Mouse (Mus musculus): ENCODE data around the gene Itpr2. TPM values are rescaled to one million over a fixed set of nuclear protein-coding genes. Genes with fewer than 3 reads are reported as not detected.

The Itpr2 gene
- polyA plus RNA-seq, 1 experiment = 2.6 TPM

GRCm38 (mm10) chr6:146392188-146392587 is 109.8 kb downstream of the Itpr2 start:
- H3ac ChIP-seq (ENCODE audit: control insufficient read depth, insufficient read length, low read depth) = no peak overlapping the region
- peaks cover 6% of the 10 kb centered on the region for H3K36me3 ChIP-seq (ENCODE audit: control insufficient read depth, insufficient read depth)
- H3K4me3 ChIP-seq (ENCODE audit: insufficient read depth, poor library complexity, severe bottlenecking) = no peak overlapping the region
- TF ChIP-seq CTCF (IDR thresholded peaks at IDR 0.05; ENCODE audit: control insufficient read depth, insufficient read depth, insufficient read length) = no peak
- TF ChIP-seq MYOG (IDR thresholded peaks at IDR 0.05; ENCODE audit: control insufficient read depth, extremely low read depth, insufficient read length) = no peak
- TF ChIP-seq USF1 (IDR thresholded peaks at IDR 0.05; ENCODE audit: low read depth) = no peak
- no peak for TF ChIP-seq MYOD1 (IDR thresholded peaks at IDR 0.05; ENCODE audit: control insufficient read depth, insufficient read length, low read depth)
- TF ChIP-seq FOSL1 (IDR thresholded peaks at IDR 0.05; ENCODE audit: insufficient read depth, low read length, poor library complexity, severe bottlenecking) = no peak
- no peak for TF ChIP-seq CEBPB (IDR thresholded peaks at IDR 0.05; ENCODE audit: low read depth)
- no peak for TF ChIP-seq MAX (IDR thresholded peaks at IDR 0.05)
- H3K27me3 ChIP-seq (ENCODE audit: control insufficient read depth, insufficient read depth, insufficient read length) = no peaks in the 10 kb centered on the region
- H3K79me2 ChIP-seq (ENCODE audit: control insufficient read depth, insufficient read depth) = no peaks in the 10 kb centered on the region
- no peaks in the 10 kb centered on the region for H3K79me3 ChIP-seq (ENCODE audit: low read depth)

- Histone ChIP-seq H3K27me3 (ENCODE audit: control insufficient read depth, insufficient read depth, insufficient read length) (no peaks in the 10 kb centered on the region), H3K4me3 (ENCODE audit: insufficient read depth, poor library complexity, severe bottlenecking) (no peak overlapping the region), H3ac (ENCODE audit: control insufficient read depth, insufficient read length, low read depth) (no peak overlapping the region), H3K36me3 (ENCODE audit: control insufficient read depth, insufficient read depth) (peaks cover 6% of the 10 kb centered on the region), H3K79me3 (ENCODE audit: low read depth) (no peaks in the 10 kb centered on the region), H3K79me2 (ENCODE audit: control insufficient read depth, insufficient read depth) (no peaks in the 10 kb centered on the region)
- TF ChIP-seq FOSL1 (IDR thresholded peaks at IDR 0.05; ENCODE audit: insufficient read depth, low read length, poor library complexity, severe bottlenecking) (no peak), CTCF (IDR thresholded peaks at IDR 0.05; ENCODE audit: control insufficient read depth, insufficient read depth, insufficient read length) (no peak)
These were observed 111.9 kb downstream of the Itpr2 start for GRCm38 (mm10) chr6:146390159-146390558.

GRCm38 (mm10) chr6:146388010-146388409 is 114.0 kb downstream of the Itpr2 start:
- H3K36me3 ChIP-seq (ENCODE audit: control insufficient read depth, insufficient read depth) = peaks cover 6% of the 10 kb centered on the region
- H3K79me3 ChIP-seq (ENCODE audit: low read depth) = no peaks in the 10 kb centered on the region
- no peaks in the 10 kb centered on the region for H3K27me3 ChIP-seq (ENCODE audit: control insufficient read depth, insufficient read depth, insufficient read length)
- H3ac ChIP-seq (ENCODE audit: control insufficient read depth, insufficient read length, low read depth) = no peak overlapping the region
- H3K4me3 ChIP-seq (ENCODE audit: insufficient read depth, poor library complexity, severe bottlenecking) = no peak overlapping the region
- TF ChIP-seq MYOG (IDR thresholded peaks at IDR 0.05; ENCODE audit: control insufficient read depth, extremely low read depth, insufficient read length) = no peak
- TF ChIP-seq USF1 (IDR thresholded peaks at IDR 0.05; ENCODE audit: low read depth) = no peak
- no peak for TF ChIP-seq FOSL1 (IDR thresholded peaks at IDR 0.05; ENCODE audit: insufficient read depth, low read length, poor library complexity, severe bottlenecking)
- no peak for TF ChIP-seq CEBPB (IDR thresholded peaks at IDR 0.05; ENCODE audit: low read depth)
- TF ChIP-seq MYOD1 (IDR thresholded peaks at IDR 0.05; ENCODE audit: control insufficient read depth, insufficient read length, low read depth) = no peak
- TF ChIP-seq CTCF (IDR thresholded peaks at IDR 0.05; ENCODE audit: control insufficient read depth, insufficient read depth, insufficient read length) = no peak
- no peak for TF ChIP-seq MAX (IDR thresholded peaks at IDR 0.05)
- no peaks in the 10 kb centered on the region for H3K79me2 ChIP-seq (ENCODE audit: control insufficient read depth, insufficient read depth)

- H3K36me3 ChIP-seq (ENCODE audit: control insufficient read depth, insufficient read depth) = peaks cover 5% of the 10 kb centered on the region
- no peaks in the 10 kb centered on the region for H3K27me3 ChIP-seq (ENCODE audit: control insufficient read depth, insufficient read depth, insufficient read length)
- no peak for TF ChIP-seq CTCF (IDR thresholded peaks at IDR 0.05; ENCODE audit: control insufficient read depth, insufficient read depth, insufficient read length)
- TF ChIP-seq CEBPB (IDR thresholded peaks at IDR 0.05; ENCODE audit: low read depth) = no peak
- no peak for TF ChIP-seq FOSL1 (IDR thresholded peaks at IDR 0.05; ENCODE audit: insufficient read depth, low read length, poor library complexity, severe bottlenecking)
- no peak for TF ChIP-seq MYOD1 (IDR thresholded peaks at IDR 0.05; ENCODE audit: control insufficient read depth, insufficient read length, low read depth)
- no peak for TF ChIP-seq USF1 (IDR thresholded peaks at IDR 0.05; ENCODE audit: low read depth)
- no peak for TF ChIP-seq MAX (IDR thresholded peaks at IDR 0.05)
- no peak for TF ChIP-seq MYOG (IDR thresholded peaks at IDR 0.05; ENCODE audit: control insufficient read depth, extremely low read depth, insufficient read length)
- H3K79me2 ChIP-seq (ENCODE audit: control insufficient read depth, insufficient read depth) = no peaks in the 10 kb centered on the region
- H3ac ChIP-seq (ENCODE audit: control insufficient read depth, insufficient read length, low read depth) = no peak overlapping the region
- H3K4me3 ChIP-seq (ENCODE audit: insufficient read depth, poor library complexity, severe bottlenecking) = no peak overlapping the region
- H3K79me3 ChIP-seq (ENCODE audit: low read depth) = no peaks in the 10 kb centered on the region
These were observed 114.8 kb downstream of the Itpr2 start for GRCm38 (mm10) chr6:146387039-146387713.

GRCm38 (mm10) chr6:146379263-146379662 is 122.8 kb downstream of the Itpr2 start:
- H3K4me3 ChIP-seq (ENCODE audit: insufficient read depth, poor library complexity, severe bottlenecking) = no peak overlapping the region
- H3K79me3 ChIP-seq (ENCODE audit: low read depth) = no peaks in the 10 kb centered on the region
- H3K36me3 ChIP-seq (ENCODE audit: control insufficient read depth, insufficient read depth) = peaks cover 4% of the 10 kb centered on the region
- TF ChIP-seq CTCF (IDR thresholded peaks at IDR 0.05; ENCODE audit: control insufficient read depth, insufficient read depth, insufficient read length) (no peak), CEBPB (IDR thresholded peaks at IDR 0.05; ENCODE audit: low read depth) (no peak), MYOD1 (IDR thresholded peaks at IDR 0.05; ENCODE audit: control insufficient read depth, insufficient read length, low read depth) (no peak), FOSL1 (IDR thresholded peaks at IDR 0.05; ENCODE audit: insufficient read depth, low read length, poor library complexity, severe bottlenecking) (no peak), MYOG (IDR thresholded peaks at IDR 0.05; ENCODE audit: control insufficient read depth, extremely low read depth, insufficient read length) (no peak), MAX (IDR thresholded peaks at IDR 0.05) (no peak), USF1 (IDR thresholded peaks at IDR 0.05; ENCODE audit: low read depth) (no peak)
- no peak overlapping the region for H3ac ChIP-seq (ENCODE audit: control insufficient read depth, insufficient read length, low read depth)
- H3K27me3 ChIP-seq (ENCODE audit: control insufficient read depth, insufficient read depth, insufficient read length) = no peaks in the 10 kb centered on the region
- H3K79me2 ChIP-seq (ENCODE audit: control insufficient read depth, insufficient read depth) = no peaks in the 10 kb centered on the region

- TF ChIP-seq MAX (IDR thresholded peaks at IDR 0.05) = no peak
- TF ChIP-seq CEBPB (IDR thresholded peaks at IDR 0.05; ENCODE audit: low read depth) = no peak
- no peak for TF ChIP-seq MYOD1 (IDR thresholded peaks at IDR 0.05; ENCODE audit: control insufficient read depth, insufficient read length, low read depth)
- Histone ChIP-seq H3K79me2 (ENCODE audit: control insufficient read depth, insufficient read depth) (no peaks in the 10 kb centered on the region), H3K27me3 (ENCODE audit: control insufficient read depth, insufficient read depth, insufficient read length) (no peaks in the 10 kb centered on the region), H3K4me3 (ENCODE audit: insufficient read depth, poor library complexity, severe bottlenecking) (no peak overlapping the region), H3ac (ENCODE audit: control insufficient read depth, insufficient read length, low read depth) (no peak overlapping the region), H3K79me3 (ENCODE audit: low read depth) (no peaks in the 10 kb centered on the region), H3K36me3 (ENCODE audit: control insufficient read depth, insufficient read depth) (peaks cover 8% of the 10 kb centered on the region)
These were observed 130.5 kb downstream of the Itpr2 start for GRCm38 (mm10) chr6:146371511-146371910.

Data from C2C12 (cell line).